ENCODE assay signal across 8 mouse cellular contexts in genomic region chr2:39008350-39008851, GRCm38 (mm10). TPM values are rescaled to one million over a fixed set of nuclear protein-coding genes. Genes with fewer than 3 reads are reported as not detected.
DNase-seq lines count a peak whose midpoint lies in the region; ATAC-seq lines count a peak whose summit lies in the region.

No protein-coding gene starts in this region.

- H3K4me1 ChIP-seq in heart, embryonic 13.5 days, result peaks cover 55% of the 10 kb centered on the region
- H3K4me1 ChIP-seq in intestine, embryonic 14.5 days (replicated peaks; ENCODE audit: control insufficient read depth, insufficient read depth, low read length), result peaks cover 28% of the 10 kb centered on the region

- H3K27ac ChIP-seq in heart, embryonic 13.5 days (replicated peaks), result peak overlapping the region; percentile 94
- peak overlapping the region; percentile 85 for H3K27ac ChIP-seq in intestine, embryonic 14.5 days (ENCODE audit: low read depth)

- no peaks in the 10 kb centered on the region for H3K9me3 ChIP-seq in heart, embryonic 13.5 days
- H3K9me3 ChIP-seq in intestine, embryonic 14.5 days (ENCODE audit: control insufficient read depth, low read length), result no peaks in the 10 kb centered on the region

- peak overlapping the region; percentile 94 for H3K9ac ChIP-seq in heart, embryonic 13.5 days
- H3K9ac ChIP-seq in intestine, embryonic 14.5 days (ENCODE audit: low read length), result peak overlapping the region; percentile 88

- H3K4me3 ChIP-seq in heart, embryonic 13.5 days, result peak overlapping the region; percentile 89
- peak overlapping the region; percentile 83 for H3K4me3 ChIP-seq in intestine, embryonic 14.5 days (ENCODE audit: low read depth, low read length)

- 1% methylated on average over 17 of the region's 25 CpGs for WGBS in heart, embryonic 13.5 days
- 2% methylated on average over 24 of the region's 25 CpGs for WGBS in intestine, embryonic 14.5 days

- peaks cover 20% of the 10 kb centered on the region for H3K36me3 ChIP-seq in heart, embryonic 13.5 days
- H3K36me3 ChIP-seq in intestine, embryonic 14.5 days (ENCODE audit: control insufficient read depth, insufficient read depth, low read length), result peaks cover 19% of the 10 kb centered on the region

- peak overlapping the region; percentile 92 for H3K4me2 ChIP-seq in heart, embryonic 13.5 days
- peak overlapping the region; percentile 91 for H3K4me2 ChIP-seq in intestine, embryonic 14.5 days (ENCODE audit: low read length)

- intact Hi-C loops in heart, postnatal 14 days (cut with DNase I), result loop anchor here (10.0 kb wide), 1 partner anchor 354 kb away; no protein-coding TSS in a partner anchor

- ATAC-seq in heart, embryonic 13.5 days (ENCODE audit: extremely low read depth, insufficient number of reproducible peaks, low FRiP score, low TSS enrichment), result peak; percentile 21; the same call in 1 of the 2 replicates
- ATAC-seq in common myeloid progenitor, adult 5-6 weeks (replicated peaks; ENCODE audit: low read depth, poor library complexity, severe bottlenecking), result peak; percentile 4
- peak; percentile 41 for ATAC-seq in intestine, embryonic 14.5 days (replicated peaks; ENCODE audit: low FRiP score, low TSS enrichment, low read depth)
- no peak for ATAC-seq in inflammation-experienced regulatory T-cells, adult 6 months

- H3K27me3 ChIP-seq in heart, embryonic 13.5 days (replicated peaks), result no peaks in the 10 kb centered on the region
- no peaks in the 10 kb centered on the region for H3K27me3 ChIP-seq in intestine, embryonic 14.5 days (replicated peaks; ENCODE audit: control insufficient read depth, insufficient read depth, low read length)

- no peak for DNase-seq in heart, postnatal 14 days
- peak; percentile 56 for DNase-seq in CD4-positive helper T cell, adult 2 months (ENCODE audit: low read depth, low spot score)
- no peak for DNase-seq in intestine, embryonic 14.5 days (ENCODE audit: low spot score)
- DNase-seq in mesoderm, embryonic 11.5 days (ENCODE audit: low read depth, low spot score), result peak; percentile 23
- no peak for DNase-seq in urinary bladder, postnatal 4 days (ENCODE audit: low spot score in 2 of 2)

RNA-seq across cellular contexts. Expression of gene Rpl35, which starts 3.0 kb away (rescaled TPM):
- polyA plus RNA-seq in heart, embryonic 13.5 days (2015; fragmentation: Nextera tagmentation; extraction: Ambion mirVana), result 628 and 659 TPM in 2 replicates
- 100 to 1,000 TPM; 312 to 359 TPM for total RNA-seq in heart, postnatal 14 days (2021)
- total RNA-seq in common myeloid progenitor, adult 5-6 weeks (2017), result 1,747 and 1,973 TPM in 2 replicates
- polyA plus RNA-seq in intestine, embryonic 14.5 days (2014; fragmentation: Nextera tagmentation; extraction: Ambion mirVana), result 1,154 and 1,176 TPM in 2 replicates
- 1,000 to 10,000 TPM; 1,176 to 2,203 (median 2,023) TPM for polyA plus RNA-seq in inflammation-experienced regulatory T-cells, adult 6 months (2017; shearing (Covaris generic))

RNA-seq across cellular contexts. Expression of gene Arpc5l, which starts 3.3 kb away (rescaled TPM):
- polyA plus RNA-seq in heart, embryonic 13.5 days (2015; fragmentation: Nextera tagmentation; extraction: Ambion mirVana), result 75.4 and 87.3 TPM in 2 replicates
- 10 to 100 TPM; 68.4 to 73.5 TPM for total RNA-seq in heart, postnatal 14 days (2021)
- 56.4 and 67.3 TPM in 2 replicates for total RNA-seq in common myeloid progenitor, adult 5-6 weeks (2017)
- 117 and 124 TPM in 2 replicates for polyA plus RNA-seq in intestine, embryonic 14.5 days (2014; fragmentation: Nextera tagmentation; extraction: Ambion mirVana)
- polyA plus RNA-seq in inflammation-experienced regulatory T-cells, adult 6 months (2017; shearing (Covaris generic)), result 100 to 1,000 TPM; 111 to 141 (median 119) TPM

RNA-seq across cellular contexts. Expression of gene Wdr38, which starts 11.1 kb away (rescaled TPM):
- 1.1 and 1.3 TPM in 2 replicates for polyA plus RNA-seq in heart, embryonic 13.5 days (2015; fragmentation: Nextera tagmentation; extraction: Ambion mirVana)
- total RNA-seq in heart, postnatal 14 days (2021), result under 1 TPM; 0.19 to 0.34 TPM
- total RNA-seq in common myeloid progenitor, adult 5-6 weeks (2017), result 0.18 and 0.34 TPM in 2 replicates
- polyA plus RNA-seq in intestine, embryonic 14.5 days (2014; fragmentation: Nextera tagmentation; extraction: Ambion mirVana), result 1.1 and 1.3 TPM in 2 replicates
- 1 to 10 TPM in 1 of 3 experiments, under 1 TPM in 2; 0.28 to 1.5 (median 0.63) TPM for polyA plus RNA-seq in inflammation-experienced regulatory T-cells, adult 6 months (2017; shearing (Covaris generic))

RNA-seq across cellular contexts. Expression of gene Golga1, which starts 56.9 kb away (rescaled TPM):
- polyA plus RNA-seq in heart, embryonic 13.5 days (2015; fragmentation: Nextera tagmentation; extraction: Ambion mirVana), result 17.0 and 19.5 TPM in 2 replicates
- 10 to 100 TPM; 17.9 to 19.2 TPM for total RNA-seq in heart, postnatal 14 days (2021)
- 11.5 and 21.1 TPM in 2 replicates for total RNA-seq in common myeloid progenitor, adult 5-6 weeks (2017)
- 28.8 and 30.4 TPM in 2 replicates for polyA plus RNA-seq in intestine, embryonic 14.5 days (2014; fragmentation: Nextera tagmentation; extraction: Ambion mirVana)
- polyA plus RNA-seq in inflammation-experienced regulatory T-cells, adult 6 months (2017; shearing (Covaris generic)), result 10 to 100 TPM; 24.0 to 38.2 (median 35.3) TPM

Comparison
In these comparisons a context has a peak if more than half of its experiments do, and no peak if none do; other contexts are left out.
1. DNase-seq: peak in CD4-positive helper T cell, adult 2 months (single experiment) and mesoderm, embryonic 11.5 days (single experiment); none in heart, postnatal 14 days (0 of 2), intestine, embryonic 14.5 days (single experiment) and urinary bladder, postnatal 4 days (0 of 2).